Mouse (Mus musculus): ENCODE results near the gene Tssk3. TPM values are rescaled to one million over a fixed set of nuclear protein-coding genes. Genes with fewer than 3 reads are reported as not detected.

Gene Tssk3
- total and polyA plus RNA-seq, 3 experiments, result 0.13 TPM; not detected in 2

GRCm38 (mm10) chr4:129511413-129512096 lies 20.7 kb upstream of the Tssk3 start:
- Histone ChIP-seq H3K79me2 (replicated peaks; ENCODE audit: control insufficient read depth, extremely low read depth, insufficient read depth, poor library complexity, severe bottlenecking) (peaks cover 14% of the 10 kb centered on the region), H3K9ac (ENCODE audit: insufficient read depth, low read depth) (no peak overlapping the region), H3K27ac (ENCODE audit: insufficient read depth, low read depth) (no peak overlapping the region), H3K4me2 (ENCODE audit: insufficient read depth, low read depth, poor library complexity, severe bottlenecking) (no peak overlapping the region), H3K36me3 (replicated peaks in 1 of 2; ENCODE audit: control insufficient read depth in 1 of 2, insufficient read depth in 1 of 2, low read length in 1 of 2) (peaks cover 4 to 8% of the 10 kb centered on the region in 2 experiments), H3K9me3 (replicated peaks; ENCODE audit: low read length) (no peaks in the 10 kb centered on the region), H3K4me1 (ENCODE audit: control insufficient read depth in 1 of 2, insufficient read depth in 2 of 2) (peaks cover 15 to 53% of the 10 kb centered on the region in 2 experiments), H3K4me3 (replicated peaks in 1 of 3; ENCODE audit: low read depth in 2 of 3, low read length in 2 of 3, poor library complexity in 1 of 3) (no peak overlapping the region), H3K27me3 (replicated peaks) (peaks cover 4% of the 10 kb centered on the region)
- in situ Hi-C loops (cut with MboI; ENCODE audit: low pct_ligation_motif_present, low pct_unique_long_range_greater_than_20kb, low sequenced_read_pairs) (no loop called here), dilution Hi-C loops (cut with MboI; ENCODE audit: extremely low pct_ligation_motif_present, extremely low pct_unique_long_range_greater_than_20kb, low sequenced_read_pairs) (no loop called here)
- TF ChIP-seq USF1 (IDR thresholded peaks at IDR 0.05; ENCODE audit: low read depth, low read length), result no peak
- DNase-seq (ENCODE audit: extremely low read depth), result no peak

- Histone ChIP-seq H3K9ac (ENCODE audit: insufficient read depth, low read depth) (no peak overlapping the region), H3K4me2 (ENCODE audit: insufficient read depth, low read depth, poor library complexity, severe bottlenecking) (no peak overlapping the region), H3K4me3 (replicated peaks in 1 of 3; ENCODE audit: low read depth in 2 of 3, low read length in 2 of 3, poor library complexity in 1 of 3) (no peak overlapping the region), H3K4me1 (ENCODE audit: control insufficient read depth in 1 of 2, insufficient read depth in 2 of 2) (peaks cover 15 to 53% of the 10 kb centered on the region in 2 experiments), H3K79me2 (replicated peaks; ENCODE audit: control insufficient read depth, extremely low read depth, insufficient read depth, poor library complexity, severe bottlenecking) (peaks cover 14% of the 10 kb centered on the region), H3K27ac (ENCODE audit: insufficient read depth, low read depth) (no peak overlapping the region), H3K9me3 (replicated peaks; ENCODE audit: low read length) (no peaks in the 10 kb centered on the region), H3K36me3 (replicated peaks in 1 of 2; ENCODE audit: control insufficient read depth in 1 of 2, insufficient read depth in 1 of 2, low read length in 1 of 2) (peaks cover 1 to 6% of the 10 kb centered on the region in 2 experiments), H3K27me3 (replicated peaks) (peaks cover 4% of the 10 kb centered on the region)
- in situ Hi-C loops (cut with MboI; ENCODE audit: low pct_ligation_motif_present, low pct_unique_long_range_greater_than_20kb, low sequenced_read_pairs), result no loop called here
- no peak for TF ChIP-seq RCOR1 (conservative IDR thresholded peaks at IDR 0.05; ENCODE audit: low read depth, low read length)
- TF ChIP-seq ZMIZ1 (IDR thresholded peaks at IDR 0.05; ENCODE audit: low read depth, low read length), result no peak
- TF ChIP-seq TCF12 (IDR thresholded peaks at IDR 0.05; ENCODE audit: low read depth, low read length), result no peak
- TF ChIP-seq SIN3A (IDR thresholded peaks at IDR 0.05; ENCODE audit: low read length), result no peak
- no peak for TF ChIP-seq CHD1 (IDR thresholded peaks at IDR 0.05; ENCODE audit: low read depth, low read length)
- no peak for TF ChIP-seq NELFE (IDR thresholded peaks at IDR 0.05; ENCODE audit: low read depth, low read length)
- no peak for TF ChIP-seq ZC3H11A (IDR thresholded peaks at IDR 0.05; ENCODE audit: low read depth, low read length)
- dilution Hi-C loops (cut with MboI; ENCODE audit: extremely low pct_ligation_motif_present, extremely low pct_unique_long_range_greater_than_20kb, low sequenced_read_pairs), result no loop called here
- DNase-seq (ENCODE audit: extremely low read depth), result no peak
These were observed 20.0 kb upstream of the Tssk3 start for GRCm38 (mm10) chr4:129510723-129511412.

GRCm38 (mm10) chr4:129509650-129510049 lies 18.8 kb upstream of the Tssk3 start:
- dilution Hi-C loops (cut with MboI; ENCODE audit: extremely low pct_ligation_motif_present, extremely low pct_unique_long_range_greater_than_20kb, low sequenced_read_pairs), result no loop called here
- Histone ChIP-seq H3K4me1 (ENCODE audit: control insufficient read depth in 1 of 2, insufficient read depth in 2 of 2) (peaks cover 11 to 48% of the 10 kb centered on the region in 2 experiments), H3K79me2 (replicated peaks; ENCODE audit: control insufficient read depth, extremely low read depth, insufficient read depth, poor library complexity, severe bottlenecking) (peaks cover 4% of the 10 kb centered on the region; the same call in 1 of the 2 replicates), H3K27me3 (replicated peaks) (peaks cover 4% of the 10 kb centered on the region), H3K4me3 (replicated peaks in 1 of 3; ENCODE audit: low read depth in 2 of 3, low read length in 2 of 3, poor library complexity in 1 of 3) (no peak overlapping the region), H3K4me2 (ENCODE audit: insufficient read depth, low read depth, poor library complexity, severe bottlenecking) (no peak overlapping the region), H3K9ac (ENCODE audit: insufficient read depth, low read depth) (no peak overlapping the region), H3K27ac (ENCODE audit: insufficient read depth, low read depth) (no peak overlapping the region), H3K36me3 (replicated peaks in 1 of 2; ENCODE audit: control insufficient read depth in 1 of 2, insufficient read depth in 1 of 2, low read length in 1 of 2) (no peaks in the 10 kb centered on the region), H3K9me3 (replicated peaks; ENCODE audit: low read length) (no peaks in the 10 kb centered on the region)
- in situ Hi-C loops (cut with MboI; ENCODE audit: low pct_ligation_motif_present, low pct_unique_long_range_greater_than_20kb, low sequenced_read_pairs), result no loop called here
- DNase-seq (ENCODE audit: extremely low read depth), result no peak
- TF ChIP-seq ZMIZ1 (IDR thresholded peaks at IDR 0.05; ENCODE audit: low read depth, low read length) (no peak), USF2 (conservative IDR thresholded peaks at IDR 0.05; ENCODE audit: low read depth, low read length) (no peak), JUND (conservative IDR thresholded peaks at IDR 0.05; ENCODE audit: low read depth, low read length) (no peak), ELF1 (IDR thresholded peaks at IDR 0.05; ENCODE audit: low read depth, low read length) (no peak), BHLHE40 (IDR thresholded peaks at IDR 0.05; ENCODE audit: low read depth, low read length) (no peak), IRF4 (IDR thresholded peaks at IDR 0.05; ENCODE audit: low read depth, low read length) (no peak), ETS1 (conservative IDR thresholded peaks at IDR 0.05; ENCODE audit: low read depth, low read length) (no peak), TCF12 (IDR thresholded peaks at IDR 0.05; ENCODE audit: low read depth, low read length) (no peak)
